Mouse (Mus musculus) hindbrain, embryonic 11.5 days (tissue): ENCODE results near the gene Mtrr. TPM values are rescaled to one million over a fixed set of nuclear protein-coding genes. Genes with fewer than 3 reads are reported as not detected.
"Not testable (repeated sequence)": the region's sequence is repeated elsewhere in the genome, so short reads cannot be mapped to it uniquely, and the experiment has no call there.

Source experiments
- ATAC-seq: fragments of 200-750 bp; cut with Nextera tagmentation; 2 replicates; pipeline ENCODE4 v1.8.0; 2017; ENCODE audit warnings: mild to moderate bottlenecking, moderate TSS enrichment, moderate library complexity; ENCODE audit not compliant: low FRiP score
- DNase-seq: peaks from one replicate; pipeline ENCODE4 v3.0.0-alpha.2; 2015; ENCODE audit warnings: low spot score
- H3K27ac ChIP-seq: fragments of 300-500 bp; sonication (generic); 2 replicates; pipeline ENCODE4 v1.5.1; 2014; ENCODE audit warnings: mild to moderate bottlenecking, low read depth, low read length
- H3K27me3 ChIP-seq: fragments of 300-500 bp; sonication (generic); 2 replicates; pipeline ENCODE4 v1.6.1; 2014; ENCODE audit warnings: mild to moderate bottlenecking, low read length, moderate library complexity, mixed read lengths; ENCODE audit not compliant: control insufficient read depth, insufficient read depth
- H3K36me3 ChIP-seq: fragments of 300-500 bp; sonication (generic); 2 replicates; pipeline ENCODE4 v1.6.1; 2014; ENCODE audit warnings: mild to moderate bottlenecking, low read length, moderate library complexity, mixed read lengths; ENCODE audit not compliant: control insufficient read depth, insufficient read depth
- H3K4me1 ChIP-seq: fragments of 300-500 bp; sonication (generic); replicated peaks from 2 replicates; pipeline ENCODE4 v1.6.1; 2014; ENCODE audit warnings: low read length, mixed read lengths; ENCODE audit not compliant: control insufficient read depth, insufficient read depth
- H3K4me2 ChIP-seq: fragments of 300-500 bp; sonication (generic); replicated peaks from 2 replicates; pipeline ENCODE4 v1.6.1; 2014; ENCODE audit warnings: mild to moderate bottlenecking, low read depth, low read length
- H3K4me3 ChIP-seq: fragments of 300-500 bp; sonication (generic); 2 replicates; pipeline ENCODE4 v1.5.1; 2014; ENCODE audit warnings: low read depth, low read length
- H3K9ac ChIP-seq: fragments of 300-500 bp; sonication (generic); 2 replicates; pipeline ENCODE4 v1.6.1; 2014; ENCODE audit warnings: low read depth, low read length
- H3K9me3 ChIP-seq: fragments of 300-500 bp; sonication (generic); 2 replicates; pipeline ENCODE4 v1.6.1; 2016; ENCODE audit warnings: low read length; ENCODE audit not compliant: control insufficient read depth
- WGBS: fragments of 180-500 bp; shearing (Covaris S2); extraction: QIAGEN DNeasy Blood & Tissue Kit; methylation state at CpG from one replicate; pipeline ENCODE4 v1.1.7; 2014; 5-methylcytosine and 5-hydroxymethylcytosine counted together
- polyA plus RNA-seq: library from polyadenylated mRNA; unstranded; fragments of >200 nt; fragmentation: Nextera tagmentation; extraction: Ambion mirVana; gene quantifications from 2 replicates; pipeline ENCODE4 v1.2.1, GENCODE M21; 2014

Mtrr gene
- polyA plus RNA-seq, 1 experiment from 2014 or later: 17.4 TPM

GRCm38 (mm10) chr13:68574398-68574797 lies 7.6 kb downstream of the Mtrr start:
- ATAC-seq: no peak
- H3K9ac ChIP-seq: no peak overlapping the region
- no peak overlapping the region for H3K27ac ChIP-seq
- no peak overlapping the region for H3K4me3 ChIP-seq
- H3K27me3 ChIP-seq: no peaks in the 10 kb centered on the region
- 89% methylated on average over 4 of the region's 4 CpGs for WGBS
- 0 out of 2 replicates have a peak, but pooled peaks cover 5% of the 10 kb centered on the region for H3K36me3 ChIP-seq
- no peaks in the 10 kb centered on the region for H3K9me3 ChIP-seq
- no peak for DNase-seq
- H3K4me2 ChIP-seq: no peak overlapping the region
- no peaks in the 10 kb centered on the region for H3K4me1 ChIP-seq

GRCm38 (mm10) chr13:68572966-68573913 lies 8.7 kb downstream of the Mtrr start:
- ATAC-seq (no peak), DNase-seq (peak; percentile 12)
- Histone ChIP-seq H3K4me1 (no peaks in the 10 kb centered on the region), H3K4me2 (no peak overlapping the region), H3K27ac (no peak overlapping the region), H3K4me3 (no peak overlapping the region), H3K9ac (no peak overlapping the region), H3K9me3 (no peaks in the 10 kb centered on the region), H3K27me3 (no peaks in the 10 kb centered on the region), H3K36me3 (0 out of 2 replicates have a peak, but pooled peaks cover 5% of the 10 kb centered on the region)
- WGBS: 72% methylated on average over 10 of the region's 10 CpGs

- Histone ChIP-seq H3K36me3 (0 out of 2 replicates have a peak, but pooled peaks cover 5% of the 10 kb centered on the region), H3K9ac (no peak overlapping the region), H3K9me3 (no peaks in the 10 kb centered on the region), H3K27ac (no peak overlapping the region), H3K27me3 (no peaks in the 10 kb centered on the region), H3K4me2 (no peak overlapping the region), H3K4me1 (no peaks in the 10 kb centered on the region), H3K4me3 (no peak overlapping the region)
- no peak for DNase-seq
- ATAC-seq: no peak
- WGBS: 94% methylated on average over 19 of the region's 19 CpGs
These were observed 9.7 kb downstream of the Mtrr start for GRCm38 (mm10) chr13:68572247-68572646.

- Histone ChIP-seq H3K27ac (no peak overlapping the region), H3K9me3 (no peaks in the 10 kb centered on the region), H3K9ac (no peak overlapping the region), H3K36me3 (0 out of 2 replicates have a peak, but pooled peaks cover 3% of the 10 kb centered on the region), H3K4me1 (no peaks in the 10 kb centered on the region), H3K4me3 (no peak overlapping the region), H3K4me2 (no peak overlapping the region), H3K27me3 (no peaks in the 10 kb centered on the region)
- ATAC-seq (peak; percentile 61; the same call in 1 of the 2 replicates), DNase-seq (peak; percentile 77)
- 79% methylated on average over 17 of the region's 17 CpGs for WGBS
These were observed 12.2 kb downstream of the Mtrr start for GRCm38 (mm10) chr13:68569589-68570336.

GRCm38 (mm10) chr13:68568548-68568947 lies 13.4 kb downstream of the Mtrr start:
- no peak for DNase-seq
- H3K4me3 ChIP-seq: no peak overlapping the region
- H3K4me1 ChIP-seq: no peaks in the 10 kb centered on the region
- H3K27me3 ChIP-seq: no peaks in the 10 kb centered on the region
- 92% methylated on average over 11 of the region's 11 CpGs for WGBS
- H3K9ac ChIP-seq: no peak overlapping the region
- no peaks in the 10 kb centered on the region for H3K9me3 ChIP-seq
- H3K27ac ChIP-seq: no peak overlapping the region
- no peak for ATAC-seq
- 0 out of 2 replicates have a peak, but pooled peaks cover 7% of the 10 kb centered on the region for H3K36me3 ChIP-seq
- H3K4me2 ChIP-seq: no peak overlapping the region

GRCm38 (mm10) chr13:68568110-68568509 lies 13.8 kb downstream of the Mtrr start:
- H3K27me3 ChIP-seq: no peaks in the 10 kb centered on the region
- no peaks in the 10 kb centered on the region for H3K4me1 ChIP-seq
- DNase-seq (no peak), ATAC-seq (no peak)
- no peak overlapping the region for H3K4me3 ChIP-seq
- H3K27ac ChIP-seq: no peak overlapping the region
- 92% methylated on average over 9 of the region's 9 CpGs for WGBS
- no peak overlapping the region for H3K9ac ChIP-seq
- H3K4me2 ChIP-seq: no peak overlapping the region
- 0 out of 2 replicates have a peak, but pooled peaks cover 7% of the 10 kb centered on the region for H3K36me3 ChIP-seq
- H3K9me3 ChIP-seq: no peaks in the 10 kb centered on the region

- not testable (repeated sequence) for H3K36me3 ChIP-seq, H3K27ac ChIP-seq, H3K9me3 ChIP-seq, H3K4me2 ChIP-seq, H3K27me3 ChIP-seq, H3K9ac ChIP-seq, H3K4me3 ChIP-seq, H3K4me1 ChIP-seq
- ATAC-seq: peak; percentile 60; the same call in 1 of the 2 replicates
- peak; percentile 49 for DNase-seq
- 28% methylated on average over 3 of the region's 6 CpGs for WGBS
These were observed 28.6 kb downstream of the Mtrr start for GRCm38 (mm10) chr13:68553391-68553790.
